Mouse (Mus musculus): ENCODE results near the gene Dnah6. TPM values are rescaled to one million over a fixed set of nuclear protein-coding genes. Genes with fewer than 3 reads are reported as not detected.
A peak's percentile ranks its signal among the peaks of the same experiment; 100 is the strongest.

The Dnah6 gene
- total RNA-seq, 2 experiments from 2014 or later: 1.1 to 1.2 TPM

- intact Hi-C loops (cut with DNase I): no loop called here
- DNase-seq: no peak
Measured at GRCm38 (mm10) chr6:73155455-73155854, 66.0 kb downstream of the Dnah6 start.

- DNase-seq: peak; percentile 90
- intact Hi-C loops (cut with DNase I): loop anchor here (5.0 kb wide), 1 partner anchor 211 kb away; no protein-coding TSS in a partner anchor
Measured at GRCm38 (mm10) chr6:73153675-73154074, 67.8 kb downstream of the Dnah6 start.

DNA sequence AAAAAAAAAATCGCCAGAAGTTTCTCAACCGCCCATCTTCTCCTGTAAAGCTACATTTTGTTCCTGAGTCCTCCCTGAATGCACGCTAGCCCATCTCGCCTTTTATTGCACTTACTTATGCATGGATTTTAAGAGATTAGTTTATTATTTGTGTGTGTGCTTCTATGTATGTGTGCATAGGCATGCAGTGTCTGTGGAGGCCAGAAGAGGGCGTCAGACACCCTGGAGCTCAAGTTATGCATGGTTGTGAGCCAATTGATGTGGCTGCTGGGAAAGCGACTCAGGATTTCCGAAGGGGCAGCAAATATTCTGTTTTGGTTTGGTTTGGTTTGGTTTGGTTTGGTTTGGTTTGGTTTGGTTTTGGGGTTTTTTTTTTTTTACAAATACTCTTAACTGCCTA is 78.0 kb downstream of the Dnah6 start:
- no peak for DNase-seq
- intact Hi-C loops (cut with DNase I): no loop called here

DNA sequence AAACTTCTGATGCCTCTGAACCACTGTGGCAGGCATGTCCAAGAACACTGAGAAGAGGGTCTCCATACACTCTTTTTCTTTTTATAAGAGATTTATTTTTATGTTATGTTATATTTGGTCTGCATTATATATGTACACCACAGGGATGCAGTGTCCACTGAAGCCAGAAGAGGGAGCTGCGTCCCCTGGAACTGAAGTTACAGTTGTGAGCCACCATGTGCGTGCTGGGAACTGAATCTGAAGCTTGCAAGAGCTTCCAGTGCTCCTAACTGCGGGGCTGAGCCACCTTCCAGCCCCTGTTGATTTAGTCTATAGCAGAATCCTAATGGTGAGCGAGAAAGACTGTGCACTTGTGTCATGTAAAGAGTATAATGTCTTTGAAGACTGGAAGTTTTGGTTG is 78.7 kb downstream of the Dnah6 start:
- intact Hi-C loops (cut with DNase I): no loop called here
- DNase-seq: no peak

DNA sequence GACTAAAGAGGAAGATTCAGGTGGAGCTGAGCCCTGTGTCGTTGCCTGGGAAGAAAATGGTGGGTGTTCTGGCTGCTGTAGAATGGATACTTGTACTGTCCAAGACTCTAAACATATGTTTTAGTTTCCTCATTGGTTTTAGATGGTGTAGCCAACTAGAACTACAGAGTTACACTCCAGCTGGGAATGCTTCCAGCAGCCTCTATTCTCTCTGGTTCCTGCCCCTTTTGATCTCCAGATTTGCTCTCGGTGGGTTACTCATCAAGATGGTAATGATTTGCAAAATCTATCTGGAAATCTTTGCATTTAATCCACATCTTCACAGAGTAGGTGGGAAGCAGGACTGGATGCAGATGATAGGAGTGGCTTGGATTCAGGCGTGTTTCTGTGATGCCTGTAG is 80.6 kb downstream of the Dnah6 start:
- DNase-seq: no peak
- intact Hi-C loops (cut with DNase I): no loop called here

DNA sequence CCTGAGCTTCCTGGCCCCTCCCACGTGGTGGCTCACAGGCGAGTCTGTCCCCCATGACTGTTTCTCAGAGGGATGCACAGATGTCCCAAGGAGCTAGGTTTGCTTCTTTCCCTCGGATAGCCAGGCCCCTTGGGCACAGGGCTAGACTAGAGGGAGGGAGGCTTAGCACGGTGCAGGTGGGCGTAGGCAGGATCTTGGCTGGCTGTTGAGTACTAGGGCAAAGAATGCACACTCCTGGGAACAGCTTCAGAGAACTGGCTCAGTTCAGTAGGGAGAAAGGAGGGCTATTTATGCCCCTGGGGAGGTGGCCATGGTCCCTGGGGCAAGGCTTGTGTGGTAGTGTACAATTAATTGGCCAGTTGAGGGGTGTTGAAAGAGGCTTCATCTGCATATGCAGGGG is 88.7 kb downstream of the Dnah6 start:
- intact Hi-C loops (cut with DNase I): no loop called here

GRCm38 (mm10) chr6:73127594-73127993 is 93.9 kb downstream of the Dnah6 start:
- intact Hi-C loops (cut with DNase I): no loop called here
- no peak for DNase-seq

More for the DNA sequence above, 88.7 kb downstream of the Dnah6 start:
- DNase-seq: no peak

DNA sequence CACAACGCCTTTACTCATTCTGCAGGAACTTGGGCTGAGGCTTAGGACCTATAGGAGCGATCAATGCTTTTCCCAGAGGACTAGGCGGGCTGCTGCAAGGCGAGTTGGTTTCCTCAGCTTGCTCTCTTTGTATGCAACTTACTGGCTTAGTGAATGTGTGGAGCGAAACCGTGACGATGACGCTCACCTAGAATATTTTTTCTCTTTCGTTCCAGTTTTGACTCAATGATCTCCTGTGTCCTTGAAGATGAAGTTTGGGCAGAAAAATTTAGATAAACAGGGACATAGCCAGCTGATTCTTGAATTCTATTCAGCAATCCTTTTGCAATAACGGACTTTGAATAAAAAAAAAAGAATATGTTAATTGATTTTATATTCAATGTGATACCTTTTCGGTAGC is 101.1 kb downstream of the Dnah6 start:
- intact Hi-C loops (cut with DNase I): no loop called here
- DNase-seq: no peak

- DNase-seq: no peak
- intact Hi-C loops (cut with DNase I): no loop called here
Measured at GRCm38 (mm10) chr6:73113898-73114297, 107.6 kb downstream of the Dnah6 start.

- DNase-seq: no peak
- intact Hi-C loops (cut with DNase I): no loop called here
Measured at GRCm38 (mm10) chr6:73113365-73113764, 108.1 kb downstream of the Dnah6 start.

GRCm38 (mm10) chr6:73093133-73093532 is 128.3 kb downstream of the Dnah6 start:
- DNase-seq: no peak
- intact Hi-C loops (cut with DNase I): no loop called here

DNA sequence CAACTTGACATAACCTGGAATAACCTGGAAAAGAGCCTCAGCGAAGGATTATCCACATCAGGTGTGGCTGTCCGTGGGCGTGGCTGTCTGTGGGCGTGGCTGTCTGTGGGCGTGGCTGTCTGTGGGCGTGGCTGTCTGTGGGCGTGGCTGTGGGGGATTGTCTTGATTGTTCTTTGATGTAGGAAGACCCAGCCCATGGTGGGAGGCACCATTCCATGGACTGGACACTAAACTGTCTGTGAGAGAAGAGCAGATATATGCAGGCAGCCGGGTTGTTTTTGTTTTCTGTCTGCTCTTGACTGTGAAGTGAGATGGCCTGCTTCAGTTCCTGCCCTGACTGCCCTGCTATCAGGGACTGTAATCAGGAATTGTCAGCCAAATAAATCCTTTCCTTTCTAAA is 130.6 kb downstream of the Dnah6 start:
- intact Hi-C loops (cut with DNase I): no loop called here

GRCm38 (mm10) chr6:73082571-73082970 is 138.9 kb downstream of the Dnah6 start:
- no peak for DNase-seq
- intact Hi-C loops (cut with DNase I): no loop called here

More for the DNA sequence above, 130.6 kb downstream of the Dnah6 start:
- DNase-seq: no peak

- DNase-seq: no peak
- intact Hi-C loops (cut with DNase I): no loop called here
Measured at GRCm38 (mm10) chr6:73072093-73072786, 149.2 kb downstream of the Dnah6 start.

GRCm38 (mm10) chr6:73071214-73071613 is 150.2 kb downstream of the Dnah6 start:
- DNase-seq: no peak
- intact Hi-C loops (cut with DNase I): no loop called here

- DNase-seq: no peak
- intact Hi-C loops (cut with DNase I): no loop called here
Measured at GRCm38 (mm10) chr6:73070663-73071062, 150.8 kb downstream of the Dnah6 start.

- DNase-seq: no peak
- intact Hi-C loops (cut with DNase I): no loop called here
Measured at GRCm38 (mm10) chr6:73064551-73064950, 156.9 kb downstream of the Dnah6 start.

- intact Hi-C loops (cut with DNase I): no loop called here
- DNase-seq: no peak
Measured at GRCm38 (mm10) chr6:73059596-73060121, 161.8 kb downstream of the Dnah6 start.

- intact Hi-C loops (cut with DNase I): no loop called here
- DNase-seq: no peak
Measured at GRCm38 (mm10) chr6:73059162-73059561, 162.3 kb downstream of the Dnah6 start.

GRCm38 (mm10) chr6:73055347-73055746 is 166.1 kb downstream of the Dnah6 start:
- no peak for DNase-seq

DNA sequence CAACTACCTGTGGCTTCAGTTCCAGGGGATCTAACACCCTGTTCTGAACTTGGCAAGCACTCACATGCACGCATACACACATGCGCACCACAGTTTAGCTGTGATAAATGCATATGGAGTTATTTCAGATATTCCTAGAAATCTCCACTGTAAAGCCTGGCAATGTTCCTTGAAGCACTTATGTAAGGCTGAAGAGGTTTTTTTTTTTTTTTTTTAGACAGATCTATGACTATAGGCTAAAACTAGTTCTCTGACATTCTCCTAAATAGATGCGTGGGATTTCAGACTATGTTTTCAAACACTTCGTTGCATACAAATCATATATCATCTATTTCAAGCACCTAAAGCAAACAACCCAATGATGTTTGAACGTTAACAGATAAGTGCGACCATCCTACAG is 166.6 kb downstream of the Dnah6 start:
- DNase-seq: no peak
- intact Hi-C loops (cut with DNase I): no loop called here

More at GRCm38 (mm10) chr6:73055347-73055746, 166.1 kb downstream of the Dnah6 start:
- intact Hi-C loops (cut with DNase I): no loop called here

GRCm38 (mm10) chr6:73053526-73053925 is 167.9 kb downstream of the Dnah6 start:
- intact Hi-C loops (cut with DNase I): no loop called here
- no peak for DNase-seq

DNA sequence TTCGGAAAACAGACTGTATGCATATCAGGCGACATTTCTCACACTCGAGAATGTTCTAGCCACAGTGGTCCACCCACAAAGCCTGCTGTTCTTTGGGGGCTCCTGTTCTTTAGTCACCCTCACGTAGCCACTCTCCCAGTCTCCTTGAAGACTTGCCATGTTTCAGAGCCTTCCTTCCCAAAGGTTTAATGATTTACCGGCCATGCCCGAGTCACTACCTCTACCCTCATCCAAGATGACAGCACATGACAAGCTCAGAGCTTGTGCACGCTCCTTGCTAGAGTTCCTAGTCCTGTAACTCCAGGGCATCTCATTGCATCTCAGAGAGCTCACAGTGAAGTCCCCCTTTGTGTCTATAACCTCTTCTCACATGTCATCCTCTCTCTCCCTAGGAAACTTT is 174.2 kb downstream of the Dnah6 start:
- intact Hi-C loops (cut with DNase I): no loop called here
- DNase-seq: no peak

Measured in left cerebral cortex, postnatal 4 days (tissue).